Mouse (Mus musculus): ENCODE results near the gene Kif13a.

DNA sequence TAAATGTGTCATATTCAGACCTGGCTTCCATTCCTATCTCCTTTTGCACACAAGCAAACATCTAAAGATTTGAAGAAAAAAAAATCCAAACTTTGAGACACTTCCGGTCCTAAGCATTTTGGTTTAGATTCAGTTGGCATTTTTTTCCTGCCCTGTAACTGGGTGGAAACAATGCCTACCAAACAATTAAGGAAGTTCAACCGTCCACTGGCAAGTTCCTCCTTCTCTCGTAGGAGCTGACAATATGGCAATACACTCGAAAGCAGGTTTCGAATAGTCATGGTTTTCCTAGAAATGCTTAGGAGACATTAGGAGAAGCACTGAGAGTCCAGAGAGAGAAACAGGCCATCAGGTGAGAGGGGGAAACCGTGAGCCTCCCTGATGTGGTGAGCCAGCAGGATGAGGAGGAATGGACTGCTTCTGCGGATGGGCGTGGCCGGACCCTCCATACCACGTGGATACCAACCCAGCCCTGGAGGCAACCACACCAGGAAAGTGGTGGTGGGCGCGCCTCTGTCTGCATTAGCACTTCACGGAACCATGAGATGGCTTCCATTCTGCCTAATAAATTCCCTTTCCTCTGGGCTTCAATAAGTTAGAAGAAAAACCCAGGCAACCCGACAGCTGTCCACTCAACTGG lies 24.6 kb downstream of the Kif13a start:
- TF ChIP-seq POLR2A (IDR thresholded peaks at IDR 0.05; ENCODE audit: low read depth, low read length) (no peak), CTCF (conservative IDR thresholded peaks at IDR 0.05; ENCODE audit: insufficient read depth, insufficient read length, low read depth, low read length) (no peak)
